Mouse (Mus musculus): ENCODE results near the gene Sigmar1. TPM values are rescaled to one million over a fixed set of nuclear protein-coding genes. Genes with fewer than 3 reads are reported as not detected.

Sigmar1 gene
- total RNA-seq, 2 experiments from 2014 or later, result 19.7 to 23.5 TPM

GRCm38 (mm10) chr4:41758021-41758420, 2.1 kb upstream of the Sigmar1 start:
- no peak for DNase-seq
- intact Hi-C loops (cut with DNase I), result no loop called here

GRCm38 (mm10) chr4:41757321-41757720, 1.4 kb upstream of the Sigmar1 start:
- intact Hi-C loops (cut with DNase I), result no loop called here
- no peak for DNase-seq

- intact Hi-C loops (cut with DNase I), result no loop called here
- no peak for DNase-seq
These were observed 483 bp upstream of the Sigmar1 start for GRCm38 (mm10) chr4:41756440-41756839.

- intact Hi-C loops (cut with DNase I), result loop anchor here (2.0 kb wide), 1 partner anchor 20 kb away; the partner anchor contains the start of gene Ccl27a
- DNase-seq, result no peak
These were observed 1.1 kb downstream of the Sigmar1 start, which contains the start of gene Galt for GRCm38 (mm10) chr4:41754797-41755337. Galt (plus strand) TSS chr4:41755228.

- intact Hi-C loops (cut with DNase I), result no loop called here
- no peak for DNase-seq
These were observed 10.9 kb downstream of the Sigmar1 start for GRCm38 (mm10) chr4:41745021-41745420.

GRCm38 (mm10) chr4:41744131-41744530, 11.8 kb downstream of the Sigmar1 start:
- no peak for DNase-seq
- intact Hi-C loops (cut with DNase I), result no loop called here

- intact Hi-C loops (cut with DNase I), result no loop called here
- peak; percentile 89 to 93 for DNase-seq
These were observed 14.8 kb downstream of the Sigmar1 start for GRCm38 (mm10) chr4:41741158-41741560.

GRCm38 (mm10) chr4:41740380-41741157, 15.4 kb downstream of the Sigmar1 start:
- intact Hi-C loops (cut with DNase I), result no loop called here
- peak in 1 of 2 experiments; percentile 22 for DNase-seq

GRCm38 (mm10) chr4:41739260-41739659, 16.7 kb downstream of the Sigmar1 start:
- DNase-seq, result no peak

GRCm38 (mm10) chr4:41738256-41738603, 17.7 kb downstream of the Sigmar1 start:
- intact Hi-C loops (cut with DNase I), result no loop called here
- DNase-seq, result no peak

More at GRCm38 (mm10) chr4:41739260-41739659, 16.7 kb downstream of the Sigmar1 start:
- intact Hi-C loops (cut with DNase I), result no loop called here

GRCm38 (mm10) chr4:41737602-41738255, 18.2 kb downstream of the Sigmar1 start:
- intact Hi-C loops (cut with DNase I), result loop anchor here (1.0 kb wide), 1 partner anchor 23 kb away; no protein-coding TSS in a partner anchor
- DNase-seq, result peak; percentile 69 to 73

GRCm38 (mm10) chr4:41731052-41731765, 24.7 kb downstream of the Sigmar1 start, which contains the start of gene Arid3c:
Arid3c (minus strand) TSS chr4:41731142.
- DNase-seq, result no peak
- intact Hi-C loops (cut with DNase I), result no loop called here

GRCm38 (mm10) chr4:41726826-41727621, 28.9 kb downstream of the Sigmar1 start:
- intact Hi-C loops (cut with DNase I), result no loop called here

GRCm38 (mm10) chr4:41722918-41723351, 33.0 kb downstream of the Sigmar1 start, which contains the start of gene Dctn3:
Dctn3 (minus strand) TSS chr4:41723170.
- peak; percentile 84 to 85 for DNase-seq
- intact Hi-C loops (cut with DNase I), result no loop called here

More at GRCm38 (mm10) chr4:41726826-41727621, 28.9 kb downstream of the Sigmar1 start:
- DNase-seq, result no peak

- DNase-seq, result no peak
- intact Hi-C loops (cut with DNase I), result no loop called here
These were observed 39.1 kb downstream of the Sigmar1 start for GRCm38 (mm10) chr4:41716834-41717233.

GRCm38 (mm10) chr4:41715596-41715995, 40.4 kb downstream of the Sigmar1 start:
- intact Hi-C loops (cut with DNase I), result no loop called here
- no peak for DNase-seq

- no peak for DNase-seq
- intact Hi-C loops (cut with DNase I), result no loop called here
These were observed 40.9 kb downstream of the Sigmar1 start for GRCm38 (mm10) chr4:41715082-41715481.

- DNase-seq, result peak; percentile 67 to 68
- intact Hi-C loops (cut with DNase I), result loop anchor here (1.0 kb wide), 1 partner anchor 23 kb away; no protein-coding TSS in a partner anchor
These were observed 41.7 kb downstream of the Sigmar1 start for GRCm38 (mm10) chr4:41714276-41714675.
